Mouse (Mus musculus): ENCODE measurements at regions not wholly inside any gene's neighbourhood (a gene's known extent, or its start where the extent isn't known, plus 50 kb on each side); places are given as distances from the start of the nearest gene placed in this dataset.

GRCm38 (mm10) chr17:82453847-82454246 lies 715.7 kb upstream of the Slc8a1 start:
- TF ChIP-seq CTCF (IDR thresholded peaks at IDR 0.05; ENCODE audit: low read depth), result no peak
- TF ChIP-seq EP300 (IDR thresholded peaks at IDR 0.05; ENCODE audit: low read depth), result no peak

All from liver, embryonic 14.5 days (tissue).